Mouse (Mus musculus): ENCODE results near the gene Sfmbt1.

The Sfmbt1 gene

DNA sequence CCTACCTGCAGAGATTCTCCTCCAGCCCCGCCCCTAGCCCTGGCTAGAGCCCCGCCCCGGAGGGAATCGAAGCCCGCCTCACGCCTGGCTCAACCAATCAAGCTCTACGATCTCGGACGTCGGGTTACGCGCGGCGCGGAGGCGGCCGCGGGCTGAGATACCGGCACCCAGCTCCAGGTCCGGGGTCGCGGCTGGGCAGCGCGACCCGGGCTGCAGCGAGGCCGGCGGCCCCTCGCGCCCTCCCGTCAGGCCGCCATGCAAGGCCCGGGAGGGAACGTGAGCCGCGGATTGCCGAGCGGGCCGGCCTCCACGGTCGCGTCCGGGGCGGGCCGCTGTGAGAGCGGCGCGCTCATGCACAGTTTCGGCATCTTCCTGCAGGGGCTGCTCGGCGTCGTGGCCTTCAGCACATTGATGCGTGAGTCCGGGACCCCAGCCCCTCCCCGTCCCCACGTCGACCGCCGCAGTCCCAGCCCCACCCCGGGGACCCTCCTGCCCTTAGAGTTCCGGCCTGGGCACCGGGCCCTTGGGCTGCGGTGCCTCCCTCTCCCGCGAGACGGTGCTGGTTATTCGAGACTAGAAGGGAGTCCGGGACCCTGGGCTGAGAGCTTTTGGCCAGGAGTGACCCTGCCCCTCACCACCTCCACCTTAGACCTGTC is 111.0 kb downstream of the Sfmbt1 start, which contains the start of gene Tmem110:
TSS of gene Tmem110 (plus strand) at position 115 of the 656 bp plus-strand sequence.
- peak; percentile 71 for DNase-seq (ENCODE audit: low read depth, low spot score)

DNA sequence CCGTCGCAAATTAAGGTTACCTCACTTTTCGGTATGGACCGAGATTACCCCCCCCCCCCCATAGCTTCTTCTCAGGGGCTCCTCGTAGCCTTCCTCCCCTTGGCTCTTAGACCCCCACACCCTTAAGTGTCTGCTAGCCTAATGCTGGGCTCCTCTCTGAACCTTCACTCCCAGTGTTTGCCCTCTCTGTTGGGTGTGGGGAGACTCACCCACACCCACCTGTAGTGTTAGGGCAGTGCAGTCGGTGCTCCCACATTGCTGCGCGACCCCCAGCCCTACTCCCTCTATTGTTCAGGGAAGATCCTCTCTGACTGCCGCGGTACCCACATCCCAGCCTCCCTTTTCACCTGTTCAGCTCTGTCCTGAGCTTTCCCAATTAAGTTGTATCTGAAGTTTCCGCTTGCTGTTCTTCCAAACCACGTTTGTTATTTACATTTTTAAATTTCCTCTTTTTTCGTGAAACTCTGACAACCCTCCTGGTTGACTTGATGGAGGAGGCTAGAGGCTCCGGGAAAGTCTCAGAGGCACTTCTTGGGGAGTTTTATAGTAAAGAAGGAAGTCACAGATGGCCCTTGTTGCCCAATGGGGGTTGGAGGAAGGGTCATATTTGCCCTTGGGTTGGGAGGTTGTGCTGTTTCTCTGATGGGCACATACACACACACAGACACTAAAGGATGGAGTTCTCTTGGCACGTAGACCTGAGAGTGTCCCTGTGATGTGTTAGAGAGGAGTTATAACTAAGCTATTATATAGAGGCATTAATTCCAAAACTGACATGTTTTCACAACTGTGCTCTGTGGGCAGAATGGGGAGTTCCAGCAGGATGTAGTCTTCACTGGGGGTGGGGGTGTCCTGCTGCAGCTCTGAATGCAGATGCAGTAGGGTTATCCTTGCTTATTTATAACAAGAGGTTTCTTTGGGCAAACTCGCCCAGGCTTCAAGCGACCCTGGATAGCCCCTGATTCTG is 111.8 kb downstream of the Sfmbt1 start:
- no peak for DNase-seq (ENCODE audit: low read depth, low spot score)

DNA sequence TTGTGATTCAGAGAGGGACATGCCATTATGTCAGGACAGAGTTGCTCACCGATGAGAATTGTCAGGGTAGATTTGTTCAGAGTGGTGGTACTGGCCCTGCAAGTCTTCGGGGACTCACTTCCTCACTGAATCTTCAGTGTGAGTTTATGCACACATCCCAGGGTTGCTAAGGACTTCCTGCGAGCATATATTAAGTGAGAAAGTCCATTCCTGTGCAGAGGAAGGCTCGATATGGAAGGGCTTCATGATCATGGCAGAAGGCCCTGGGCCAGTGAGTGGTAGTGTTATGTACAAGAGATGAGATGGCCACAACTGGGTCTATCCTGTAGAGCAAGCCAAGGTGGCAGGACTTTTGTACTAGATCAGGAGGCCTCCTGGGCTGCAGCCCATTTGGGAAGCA is 112.8 kb downstream of the Sfmbt1 start:
- DNase-seq (ENCODE audit: low read depth, low spot score), result no peak

DNA sequence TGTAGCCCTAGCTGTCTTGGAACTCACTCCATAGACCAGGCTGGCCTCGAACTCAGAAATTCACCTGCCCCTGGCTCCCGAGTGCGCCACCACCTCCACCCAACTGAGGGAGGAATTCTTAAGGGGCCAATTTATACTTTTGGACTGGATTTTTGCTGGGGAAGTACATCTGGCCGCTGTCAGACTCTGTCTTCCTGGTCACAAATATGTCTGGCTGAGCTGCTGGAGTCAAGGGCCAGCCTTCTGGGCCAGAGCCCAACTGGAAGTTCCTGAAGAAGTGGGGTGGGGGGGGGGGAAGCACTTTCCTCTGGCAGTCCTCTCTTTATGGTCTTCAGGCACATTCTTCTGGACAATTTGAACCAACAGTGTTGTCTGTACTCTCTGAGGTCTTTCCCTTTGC is 113.4 kb downstream of the Sfmbt1 start:
- DNase-seq (ENCODE audit: low read depth, low spot score), result no peak

- no peak for DNase-seq (ENCODE audit: low read depth, low spot score)
These were observed 114.2 kb downstream of the Sfmbt1 start for GRCm38 (mm10) chr14:30828635-30829460.

GRCm38 (mm10) chr14:30837416-30837996 is 122.9 kb downstream of the Sfmbt1 start:
- DNase-seq (ENCODE audit: low read depth, low spot score), result no peak

DNA sequence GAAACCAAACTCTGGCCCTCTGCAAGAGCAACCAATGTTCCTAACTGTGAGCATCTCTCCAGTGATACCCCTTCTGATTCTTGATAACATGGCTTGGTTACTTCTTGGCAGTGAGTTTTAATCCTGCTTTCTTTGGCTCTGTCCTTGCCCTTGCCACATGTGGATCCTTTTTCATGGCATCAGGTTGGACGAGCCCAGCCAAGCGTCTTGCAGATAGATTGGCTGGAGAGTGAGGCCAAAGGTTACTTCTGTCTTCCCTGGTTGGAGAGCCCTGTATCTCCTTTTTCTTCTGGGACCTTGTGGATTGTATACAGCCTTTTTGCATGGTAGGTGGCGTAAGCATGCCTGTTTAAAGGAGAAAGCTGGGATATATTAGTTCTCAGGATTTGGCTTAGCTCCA is 129.1 kb downstream of the Sfmbt1 start:
- no peak for DNase-seq (ENCODE audit: low read depth, low spot score)

DNA sequence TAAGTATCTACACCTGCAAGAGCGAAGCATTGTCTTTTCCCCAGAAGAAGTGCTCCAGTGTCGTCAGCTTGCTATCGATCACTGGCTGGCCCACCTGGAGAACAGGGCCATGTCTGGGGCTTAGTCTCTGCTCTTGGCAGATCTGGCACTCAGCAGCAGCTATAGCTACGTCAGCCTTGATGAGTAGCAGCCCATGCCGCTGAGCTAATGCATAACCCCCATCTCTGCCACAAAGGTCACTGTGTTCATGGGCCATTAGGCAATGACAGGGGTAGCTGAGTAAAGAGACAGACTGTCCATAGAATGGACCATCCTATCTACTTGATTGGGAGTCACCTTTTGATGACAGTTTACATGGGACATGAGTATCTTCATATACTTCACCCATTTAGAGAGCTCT is 135.9 kb downstream of the Sfmbt1 start:
- DNase-seq (ENCODE audit: low read depth, low spot score), result no peak

- DNase-seq (ENCODE audit: low read depth, low spot score), result no peak
These were observed 137.7 kb downstream of the Sfmbt1 start for GRCm38 (mm10) chr14:30852325-30852724.

DNA sequence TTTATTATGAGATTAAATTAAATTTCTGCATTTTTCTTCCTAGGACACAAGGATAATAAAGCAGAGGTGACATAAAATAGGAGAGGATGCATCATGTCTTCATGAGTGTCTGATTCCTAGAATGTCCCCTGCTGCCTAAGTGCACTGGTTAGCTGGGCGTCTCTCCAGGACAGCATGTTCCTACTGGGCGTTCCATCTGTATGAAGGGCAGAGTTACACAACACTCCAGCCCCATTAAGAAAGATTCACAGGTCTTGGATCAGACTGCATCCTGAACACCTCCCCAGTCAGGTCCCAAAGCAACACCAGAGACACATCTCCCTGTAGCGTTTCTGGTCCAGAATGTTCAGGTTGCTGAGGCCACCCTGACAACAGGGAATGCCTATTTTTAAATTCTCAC is 140.7 kb downstream of the Sfmbt1 start:
- no peak for DNase-seq (ENCODE audit: low read depth, low spot score)

DNA sequence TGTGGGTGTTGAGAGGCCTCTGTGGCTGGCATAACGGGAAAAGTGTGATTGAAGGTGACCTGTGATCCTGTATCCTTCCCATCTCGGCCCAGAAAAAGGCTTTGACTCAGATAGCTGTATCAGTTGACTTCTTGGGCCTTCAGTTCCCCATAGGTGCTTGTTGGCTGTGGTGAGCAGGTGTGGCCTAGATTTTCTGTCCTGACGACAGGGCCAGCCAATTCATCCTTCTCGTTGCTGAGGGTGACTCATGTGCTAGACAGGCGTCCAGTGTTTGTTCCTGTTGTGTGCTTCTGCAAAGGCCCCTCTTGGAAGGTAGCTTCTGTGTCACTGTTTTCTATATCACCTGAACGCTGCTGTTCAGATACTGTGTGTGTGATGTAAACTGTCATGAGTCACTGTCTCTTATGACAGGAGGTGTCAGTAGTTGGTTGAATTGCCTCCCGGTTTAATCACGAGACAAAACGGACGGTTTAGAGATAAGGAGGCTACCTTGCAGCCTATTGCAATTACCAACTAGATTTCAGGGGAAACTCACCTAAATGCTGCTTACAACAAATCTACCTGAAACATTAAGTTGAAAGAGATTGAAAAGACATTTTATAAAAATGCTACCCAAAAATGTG is 142.3 kb downstream of the Sfmbt1 start:
- no peak for DNase-seq (ENCODE audit: low read depth, low spot score)

DNA sequence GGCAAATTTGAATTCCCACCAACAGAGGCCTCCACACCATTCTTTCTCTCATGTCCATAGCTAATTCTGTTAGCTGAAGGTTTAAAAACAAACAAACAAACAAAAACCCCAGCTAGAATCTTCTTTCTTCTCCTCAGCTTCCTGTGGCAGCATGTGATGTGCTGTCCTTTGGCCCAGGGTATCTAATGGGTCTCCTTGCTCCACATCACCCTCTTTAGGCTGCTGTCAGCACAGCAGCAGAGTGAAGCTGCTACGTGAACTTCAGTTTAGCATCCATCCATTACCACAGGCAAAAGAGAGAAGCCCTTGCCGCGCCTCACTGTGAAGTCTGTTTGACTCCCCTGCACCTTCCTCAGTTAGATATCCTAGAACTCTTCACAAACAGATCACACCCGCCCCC is 143.3 kb downstream of the Sfmbt1 start:
- no peak for DNase-seq (ENCODE audit: low read depth, low spot score)

DNA sequence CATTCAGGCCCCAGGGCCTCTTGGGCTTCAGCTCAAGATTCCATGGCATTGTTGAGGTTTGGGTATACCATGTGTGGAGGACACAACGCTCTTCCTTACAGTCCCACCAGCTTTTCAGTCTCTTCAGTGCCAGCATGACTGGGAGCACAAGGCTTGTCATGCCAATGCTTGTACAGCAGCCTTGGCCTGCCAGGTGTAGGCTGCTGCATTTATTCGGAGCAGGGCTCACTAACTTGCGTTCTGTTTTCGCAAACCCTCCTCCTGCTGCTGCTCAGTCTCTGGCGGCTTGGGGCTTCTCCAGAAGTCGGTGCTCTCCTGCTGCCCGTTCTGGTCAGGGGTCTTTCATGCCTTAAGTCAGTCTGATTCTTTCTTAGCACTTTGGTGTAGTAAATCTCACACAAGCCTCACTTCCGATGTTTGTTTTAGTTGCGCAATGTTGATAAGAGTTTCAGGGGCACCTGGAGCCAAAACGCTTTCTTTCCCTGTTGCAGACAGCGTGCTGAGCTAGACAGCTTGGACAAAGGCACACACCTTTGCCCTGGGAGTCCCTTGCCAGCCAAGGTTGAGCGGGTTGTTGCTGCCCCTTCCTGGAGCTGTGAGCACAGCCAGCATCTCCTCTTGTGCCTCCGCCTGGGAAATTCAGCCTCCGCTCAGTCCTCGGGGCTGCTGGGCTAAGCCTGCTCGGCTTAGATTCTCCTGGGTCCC is 146.9 kb downstream of the Sfmbt1 start:
- DNase-seq (ENCODE audit: low read depth, low spot score), result no peak

DNA sequence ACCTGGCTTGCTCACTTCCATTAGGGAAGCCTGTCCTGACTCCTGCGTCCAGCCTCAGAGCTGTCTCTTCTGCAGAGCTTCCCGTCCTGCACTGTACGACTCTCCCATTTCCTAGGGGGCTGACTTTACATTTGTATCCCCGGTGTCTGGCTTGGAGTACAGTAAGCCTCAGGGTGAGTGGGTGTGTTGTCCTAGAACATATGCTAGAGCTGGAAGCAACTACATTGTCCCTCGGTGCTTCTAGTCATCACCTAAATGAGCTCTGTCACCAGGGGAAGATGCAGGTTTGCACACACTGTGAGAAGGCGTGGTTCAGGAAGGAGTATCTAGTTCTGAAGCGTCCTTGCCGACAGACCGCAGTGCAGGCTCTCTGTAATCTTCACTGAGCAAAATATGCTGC is 147.7 kb downstream of the Sfmbt1 start:
- DNase-seq (ENCODE audit: low read depth, low spot score), result no peak

DNA sequence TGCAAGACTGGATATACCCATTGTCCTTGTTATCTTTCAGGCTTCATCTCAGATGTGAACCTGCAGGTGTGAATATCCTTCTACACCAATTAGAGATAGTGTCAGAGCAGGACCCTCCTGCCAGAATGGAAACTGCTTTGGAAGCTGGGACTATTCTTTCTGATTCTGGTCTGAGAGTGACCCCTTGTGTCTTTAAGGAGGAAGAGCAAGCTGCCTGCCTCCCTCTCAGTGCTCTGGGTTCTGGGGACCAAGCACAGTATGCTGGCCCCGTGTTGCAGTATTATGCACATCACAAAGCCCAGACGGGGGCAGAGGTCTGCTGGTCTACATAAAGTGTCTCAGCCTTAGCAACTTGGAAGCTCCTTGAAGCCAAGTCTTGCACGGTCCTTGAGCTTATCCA is 150.7 kb downstream of the Sfmbt1 start:
- no peak for DNase-seq (ENCODE audit: low read depth, low spot score)

DNA sequence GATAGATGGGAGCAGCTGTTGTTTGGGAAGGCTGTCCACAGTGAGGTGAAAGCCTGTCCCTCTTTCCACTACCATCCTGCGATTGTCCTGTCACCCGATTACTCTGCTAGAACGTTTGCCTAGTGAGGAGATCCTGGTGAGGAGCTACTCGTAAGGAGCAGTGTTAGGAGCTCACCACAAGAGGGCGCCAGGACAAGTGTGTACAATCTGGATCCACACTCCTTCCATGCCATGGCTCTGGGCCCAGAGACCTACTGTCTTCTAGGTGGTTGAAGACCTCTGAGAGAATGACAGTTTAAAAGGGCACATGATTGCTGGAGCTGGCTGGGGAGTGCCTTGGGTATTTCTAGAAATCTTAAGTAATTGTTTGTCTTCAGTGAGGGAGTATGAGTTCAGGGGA is 152.4 kb downstream of the Sfmbt1 start:
- DNase-seq (ENCODE audit: low read depth, low spot score), result no peak

DNA sequence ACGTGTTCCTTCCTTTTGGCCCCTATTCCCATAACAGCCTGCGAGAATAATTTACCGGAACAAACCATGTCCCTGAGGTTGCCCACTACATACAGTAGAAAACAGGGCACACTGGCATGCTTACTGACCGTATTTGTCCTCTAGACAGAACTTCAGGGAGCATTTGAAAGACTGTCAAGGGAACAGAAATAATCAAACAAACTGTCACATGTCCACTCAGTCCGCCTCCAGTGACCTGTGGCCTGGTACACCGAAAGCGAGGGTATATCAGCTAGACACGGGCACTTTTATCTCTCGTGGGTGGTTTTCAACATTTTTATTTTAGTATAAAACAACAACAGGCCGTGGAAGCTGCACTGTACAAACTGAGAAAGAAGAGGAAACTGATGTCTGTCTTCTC is 154.2 kb downstream of the Sfmbt1 start:
- no peak for DNase-seq (ENCODE audit: low read depth, low spot score)

DNA sequence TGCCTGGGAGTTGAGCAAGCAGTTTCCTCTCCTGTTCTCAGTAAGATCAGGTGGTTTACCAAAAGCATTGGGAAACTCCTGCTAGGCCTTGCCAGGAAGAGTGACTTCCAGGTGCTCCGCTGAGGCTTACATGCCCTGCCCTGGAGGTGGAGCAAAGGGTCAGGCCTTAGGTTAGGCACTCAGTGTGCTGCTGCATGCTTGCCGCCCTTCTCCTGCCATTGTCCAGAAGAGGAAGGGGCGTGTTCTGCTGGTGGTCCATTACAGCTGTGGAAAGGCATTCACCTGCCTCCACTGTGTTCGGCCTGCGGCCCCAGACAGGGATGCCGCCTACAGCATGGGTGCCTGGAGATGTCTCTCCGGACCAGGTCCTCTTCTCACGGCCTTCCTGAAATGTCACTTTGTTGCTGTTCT is 154.7 kb downstream of the Sfmbt1 start:
- DNase-seq (ENCODE audit: low read depth, low spot score), result no peak

DNA sequence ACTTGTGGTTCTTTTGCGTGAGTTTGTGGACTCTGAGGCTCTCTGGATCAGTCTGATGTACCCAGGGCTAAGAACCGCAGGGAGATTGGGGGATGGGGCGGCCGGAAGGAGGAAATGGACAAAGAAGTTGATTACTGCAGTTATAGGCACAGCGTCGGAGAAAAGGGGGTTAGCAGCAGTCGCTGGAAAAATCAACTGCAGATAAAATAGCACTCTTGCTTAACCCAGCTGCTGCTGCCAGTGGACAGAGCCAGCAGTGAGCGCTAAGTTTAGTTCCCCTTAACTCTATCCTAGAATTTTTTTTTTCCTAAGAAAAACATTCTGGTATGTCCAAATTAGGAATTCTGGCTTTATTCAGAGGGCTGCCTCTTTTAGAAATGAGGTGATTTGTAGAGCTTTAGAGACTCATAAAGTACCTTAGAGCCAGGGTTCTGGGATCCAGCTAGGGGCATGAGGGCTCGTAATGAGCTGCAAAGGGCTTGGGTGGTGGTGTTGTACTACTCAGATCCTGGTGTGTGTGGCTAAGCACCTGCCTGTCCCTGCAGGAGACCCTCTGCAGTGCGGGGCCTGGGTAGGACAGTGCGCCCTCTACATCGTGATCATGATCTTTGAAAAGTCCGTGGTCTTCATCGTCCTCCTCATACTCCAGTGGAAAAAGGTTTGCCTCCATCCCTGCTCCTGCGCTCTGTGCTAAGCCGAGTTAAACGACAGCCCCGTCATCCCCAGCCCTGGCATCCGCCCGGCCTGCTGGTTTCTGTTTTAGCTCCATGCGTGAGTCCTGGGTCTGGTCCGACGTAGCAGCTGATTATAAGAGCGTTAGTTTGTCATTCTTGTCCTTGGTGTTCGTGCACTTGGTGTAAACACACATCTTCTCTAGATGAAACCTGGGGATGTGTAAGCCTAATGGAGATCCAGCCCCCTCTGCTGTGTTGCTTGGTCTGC is 155.8 kb downstream of the Sfmbt1 start:
- no peak for DNase-seq (ENCODE audit: low read depth, low spot score)
